Mouse (Mus musculus) spleen, adult 2 months (tissue): ENCODE measurements around the gene Ces1c. TPM values are rescaled to one million over a fixed set of nuclear protein-coding genes. Genes with fewer than 3 reads are reported as not detected.

ENCODE experiments used
- DNase-seq, 2 experiments: peaks; one replicate each; pipeline versions ENCODE4 v3.0.0 to v3.0.0-alpha.2; 2012 to 2021; ENCODE audit warnings: low spot score in 2 of 2, low read depth in 1 of 2
- H3K27ac ChIP-seq: fragments of 200-500 bp; 2 replicates; pipeline ENCODE4 v1.5.1; 2012; ENCODE audit warnings: low read length, inconsistent platforms; ENCODE audit not compliant: insufficient read depth
- H3K27me3 ChIP-seq: fragments of 200-500 bp; 2 replicates; pipeline ENCODE4 v1.6.1; 2012; ENCODE audit warnings: mild to moderate bottlenecking, moderate library complexity, low read length, inconsistent platforms; ENCODE audit not compliant: control insufficient read depth, insufficient read depth
- H3K36me3 ChIP-seq: fragments of 200-500 bp; 2 replicates; pipeline ENCODE4 v1.6.1; 2012; ENCODE audit warnings: mild to moderate bottlenecking, low read length, inconsistent platforms; ENCODE audit not compliant: control insufficient read depth, insufficient read depth
- H3K4me1 ChIP-seq: fragments of 200-500 bp; 2 replicates; pipeline ENCODE4 v1.6.1; 2011; ENCODE audit warnings: inconsistent platforms; ENCODE audit not compliant: control insufficient read depth, insufficient read depth, insufficient read length
- H3K4me3 ChIP-seq: fragments of 200-500 bp; 2 replicates; pipeline ENCODE4 v1.5.1; 2011; ENCODE audit warnings: mild to moderate bottlenecking, inconsistent platforms; ENCODE audit not compliant: insufficient read depth, insufficient read length; ENCODE audit errors: extremely low read depth
- CTCF ChIP-seq: fragments of 200-500 bp; IDR thresholded peaks from 2 replicates; pipeline ENCODE4 v1.5.1; 2011; ENCODE audit warnings: mild to moderate bottlenecking, inconsistent platforms; ENCODE audit not compliant: insufficient read depth, insufficient read length, insufficient replicate concordance; ENCODE audit errors: extremely low read depth
- POLR2A ChIP-seq: fragments of 200-500 bp; IDR thresholded peaks from 2 replicates; pipeline ENCODE4 v1.6.1; 2011; ENCODE audit warnings: low read depth, low read length, inconsistent platforms
- WGBS: fragments of 180-500 bp; shearing (Covaris S2); methylation state at CpG from one replicate; pipeline ENCODE4 v1.1.7; 2018; 5-methylcytosine and 5-hydroxymethylcytosine counted together
- polyA plus RNA-seq: library from polyadenylated mRNA; depleted of rRNA; stranded (reverse); fragments of >200 nt; gene quantifications from 2 replicates; pipeline ENCODE4 v1.2.3, GENCODE M21; 2012; rRNA removed

Ces1c gene
- polyA plus RNA-seq, 1 experiment: 0.12 TPM

DNA sequence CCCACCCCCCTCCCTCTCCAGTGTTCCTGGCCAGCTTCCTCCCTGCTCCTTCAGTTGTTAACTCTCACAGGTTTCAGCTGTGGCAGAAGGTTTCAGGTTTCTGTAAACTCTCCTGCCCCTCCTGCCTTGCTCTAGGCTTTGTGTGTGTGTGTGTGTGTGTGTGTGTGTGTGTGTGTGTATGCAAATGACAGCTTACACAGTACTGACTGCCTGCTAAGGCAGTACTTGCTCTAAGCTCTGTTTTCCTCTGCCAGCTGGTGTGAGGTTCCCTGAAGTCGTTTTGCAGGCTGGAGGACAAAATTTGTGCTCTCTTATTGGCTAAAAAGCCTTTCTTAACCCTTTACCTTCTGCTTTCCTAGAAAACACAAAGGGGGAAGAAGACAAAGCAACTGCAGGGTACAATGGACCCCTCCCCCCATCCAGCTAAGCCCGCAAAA, 42.4 kb downstream of the Ces1c start:
- Histone ChIP-seq H3K36me3 (no peaks in the 10 kb centered on the region), H3K27me3 (no peaks in the 10 kb centered on the region), H3K4me1 (no peaks in the 10 kb centered on the region), H3K27ac (no peak overlapping the region), H3K4me3 (no peak overlapping the region)
- no peak for TF ChIP-seq POLR2A
- no peak for TF ChIP-seq CTCF
- no peak for DNase-seq
- 9% methylated on average over 2 of the region's 2 CpGs for WGBS

DNA sequence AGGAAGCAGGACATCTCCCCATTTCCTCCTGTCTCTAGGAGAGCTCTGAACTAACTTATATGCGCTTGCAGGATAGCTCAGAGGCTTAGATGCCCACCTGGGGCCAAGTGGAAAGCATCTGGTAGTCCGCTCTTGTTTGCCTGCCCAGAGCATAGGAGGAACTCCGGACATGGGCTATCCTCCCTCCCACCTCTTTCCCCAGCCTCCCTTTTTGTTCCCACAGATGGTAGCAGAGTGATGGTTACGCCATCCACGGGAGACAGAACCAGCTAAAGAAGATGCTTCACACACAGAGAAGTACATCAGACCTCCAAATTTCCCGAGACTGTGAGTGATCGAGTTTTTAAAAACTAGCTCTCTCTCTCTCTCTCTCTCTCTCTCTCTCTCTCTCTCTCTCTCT, 42.9 kb downstream of the Ces1c start:
- no peak for TF ChIP-seq POLR2A
- TF ChIP-seq CTCF: no peak

DNA sequence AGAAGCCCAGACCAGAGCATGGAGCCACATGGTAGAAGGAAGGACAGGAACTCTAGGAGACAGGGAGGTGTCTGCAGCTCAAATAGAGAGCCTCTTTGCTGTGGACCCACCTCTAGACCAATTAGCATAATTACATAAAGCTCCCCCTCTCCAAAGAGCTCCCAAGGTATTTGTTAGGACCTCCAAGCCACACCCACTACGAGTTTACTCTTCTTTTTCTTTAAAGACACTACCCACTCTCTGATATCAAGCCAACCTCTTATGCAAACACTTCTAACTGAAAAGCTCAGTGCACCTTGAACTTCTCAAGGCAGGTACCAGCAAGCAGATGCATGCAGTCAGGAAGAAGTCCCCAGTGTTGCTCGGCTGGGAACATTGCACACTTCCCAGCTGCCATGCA, 51.2 kb downstream of the Ces1c start, which contains the start of gene Ces1b:
Ces1b (minus strand) TSS at position 131 of the 400 bp plus-strand sequence.
- TF ChIP-seq CTCF (no peak), POLR2A (no peak)
- Histone ChIP-seq H3K27ac (no peak within 1 kb of the TSS), H3K27me3 (no peaks in the 10 kb centered on the region), H3K4me1 (no peaks in the 10 kb centered on the region), H3K4me3 (no peak within 1 kb of the TSS), H3K36me3 (no peaks in the 10 kb centered on the region)
- no peak for DNase-seq
- 78% methylated on average over 2 of the region's 2 CpGs for WGBS

More for the DNA sequence above, 42.9 kb downstream of the Ces1c start:
- 61% methylated on average over 7 of the region's 7 CpGs for WGBS
- Histone ChIP-seq H3K27ac (no peak overlapping the region), H3K4me1 (no peaks in the 10 kb centered on the region), H3K36me3 (no peaks in the 10 kb centered on the region), H3K4me3 (no peak overlapping the region), H3K27me3 (no peaks in the 10 kb centered on the region)
- DNase-seq: no peak

DNA sequence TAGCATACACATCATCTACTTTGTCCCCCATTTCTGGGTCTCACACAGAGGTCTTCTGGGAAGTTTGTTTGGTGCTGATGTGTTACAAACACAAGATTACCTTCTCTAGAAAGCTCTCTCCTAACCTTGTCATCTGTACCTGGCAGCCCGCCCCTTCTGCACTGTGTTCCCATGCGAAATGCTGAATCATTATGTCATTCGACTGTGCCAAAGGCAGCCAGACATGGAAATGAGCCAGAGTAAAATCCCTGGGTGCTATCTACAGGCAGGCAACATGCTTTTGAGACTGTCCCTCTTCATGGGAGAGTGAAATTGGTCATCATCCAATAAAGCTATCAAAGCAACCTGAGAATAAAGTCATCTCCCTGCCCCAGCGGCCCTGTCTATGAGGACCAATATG, 55.8 kb downstream of the Ces1c start:
- no peak for DNase-seq

DNA sequence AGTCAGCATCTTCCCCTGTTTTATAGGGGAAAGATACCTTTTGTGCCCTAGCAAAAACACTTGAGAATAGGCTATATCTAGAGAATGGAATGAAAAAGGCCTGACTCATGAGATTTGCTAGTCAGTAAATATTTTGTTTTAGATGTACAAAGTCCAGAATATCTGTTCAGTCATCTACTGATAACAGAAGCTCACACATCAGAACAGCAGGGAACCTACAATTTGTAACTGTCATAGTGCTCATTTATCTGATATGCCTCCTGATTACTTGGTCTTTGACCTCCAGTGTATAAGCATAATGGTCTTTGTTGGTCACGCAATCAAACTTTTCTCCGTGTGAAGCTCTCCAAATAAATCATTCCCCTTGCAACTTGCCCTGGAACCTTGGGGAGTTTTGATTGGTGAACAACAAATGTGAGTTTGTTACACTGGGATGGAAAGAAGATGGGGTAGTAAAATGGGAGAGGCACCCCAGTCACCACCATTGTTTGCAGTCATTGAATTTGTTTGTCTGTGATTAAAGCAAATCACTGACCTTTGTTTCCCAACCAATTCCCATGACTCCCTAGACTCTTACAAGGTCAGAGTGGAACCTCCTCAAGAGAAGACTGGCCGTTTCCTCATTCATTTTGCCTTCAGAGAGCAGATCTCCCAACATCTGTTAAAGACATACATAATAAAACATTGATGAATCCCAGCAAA, 67.5 kb downstream of the Ces1c start:
- Histone ChIP-seq H3K27me3 (no peaks in the 10 kb centered on the region), H3K4me1 (no peaks in the 10 kb centered on the region), H3K4me3 (no peak overlapping the region), H3K36me3 (no peaks in the 10 kb centered on the region), H3K27ac (no peak overlapping the region)
- 77% methylated on average over 3 of the region's 3 CpGs for WGBS
- DNase-seq: no peak
- TF ChIP-seq CTCF (no peak), POLR2A (no peak)

More for the DNA sequence above, 55.8 kb downstream of the Ces1c start:
- Histone ChIP-seq H3K36me3 (no peaks in the 10 kb centered on the region), H3K4me1 (no peaks in the 10 kb centered on the region), H3K27me3 (no peaks in the 10 kb centered on the region), H3K4me3 (no peak overlapping the region), H3K27ac (no peak overlapping the region)
- no peak for TF ChIP-seq POLR2A
- 60% methylated on average over 4 of the region's 4 CpGs for WGBS

DNA sequence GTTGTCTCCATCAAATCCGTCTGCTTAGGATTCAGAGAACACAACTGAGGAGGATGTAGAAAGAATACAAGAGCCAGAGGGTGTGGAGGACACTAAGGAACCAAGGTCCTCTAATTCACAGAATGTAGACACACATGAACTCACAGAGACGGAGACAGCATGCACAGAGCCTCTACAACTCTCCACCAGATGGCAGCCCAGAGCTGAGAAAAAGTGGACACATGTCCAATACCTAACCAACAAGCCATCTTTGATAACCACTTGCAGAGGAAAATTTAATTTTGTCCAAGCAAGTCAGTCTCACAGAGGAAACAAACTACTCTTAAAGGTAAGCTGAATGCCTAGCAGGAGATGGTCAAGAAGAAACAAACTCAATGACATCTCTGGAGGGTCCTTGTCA, 71.9 kb downstream of the Ces1c start:
- H3K4me1 ChIP-seq: no peaks in the 10 kb centered on the region
- H3K4me3 ChIP-seq: no peak overlapping the region
- no peak overlapping the region for H3K27ac ChIP-seq
- no peak for TF ChIP-seq POLR2A
- TF ChIP-seq CTCF: no peak
- WGBS: 13% methylated on average over 2 of the region's 2 CpGs
- H3K27me3 ChIP-seq: no peaks in the 10 kb centered on the region
- H3K36me3 ChIP-seq: no peaks in the 10 kb centered on the region
- DNase-seq: no peak

DNA sequence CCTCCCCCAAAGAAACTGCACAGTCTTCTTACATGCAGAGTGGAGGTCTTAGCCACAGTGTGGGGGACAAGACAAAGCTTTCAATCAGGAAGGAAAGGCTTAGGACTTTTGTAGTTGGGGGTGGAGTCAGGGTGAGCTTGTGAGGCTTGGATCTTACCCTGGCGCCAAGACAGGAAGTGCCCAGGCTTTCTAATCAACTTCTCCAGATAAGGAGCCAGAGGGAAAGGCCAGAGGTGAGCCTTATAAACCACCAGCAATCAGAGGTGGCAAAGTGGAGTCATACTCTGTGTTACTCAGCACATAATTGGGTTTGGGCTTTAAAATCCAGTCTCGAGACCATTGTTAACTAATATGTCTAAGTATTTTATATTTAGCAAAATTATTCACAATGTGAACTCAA, 75.8 kb downstream of the Ces1c start:
- DNase-seq: no peak
- WGBS: 56% methylated on average over 2 of the region's 2 CpGs
- TF ChIP-seq CTCF (no peak), POLR2A (no peak)
- H3K4me1 ChIP-seq: no peaks in the 10 kb centered on the region
- no peaks in the 10 kb centered on the region for H3K27me3 ChIP-seq
- no peak overlapping the region for H3K27ac ChIP-seq
- H3K36me3 ChIP-seq: no peaks in the 10 kb centered on the region
- H3K4me3 ChIP-seq: no peak overlapping the region

Other genes with a start within 250 kb of the Ces1c start
- 0.14 and 0.49 TPM in 2 replicates for gene Capns2, start 229.9 kb downstream of the Ces1c start, polyA plus RNA-seq
- 0.01 TPM in 1 of 2 replicates, not detected in the other for gene Slc6a2, start 171.2 kb downstream of the Ces1c start, polyA plus RNA-seq
- not detected in 2 replicates for gene Ces1a, start 83.1 kb downstream of the Ces1c start, polyA plus RNA-seq
- gene Ces1b, start 51.3 kb downstream of the Ces1c start, polyA plus RNA-seq: not detected in 2 replicates
- 2.1 and 3.6 TPM in 2 replicates for gene Ces1d, start 66.6 kb upstream of the Ces1c start, polyA plus RNA-seq
- gene Ces1e, start 98.3 kb upstream of the Ces1c start, polyA plus RNA-seq: 0.08 and 0.20 TPM in 2 replicates
- 0.07 TPM in 1 of 2 replicates, not detected in the other for gene Ces1f, start 148.5 kb upstream of the Ces1c start, polyA plus RNA-seq
- gene Ces1g, start 206.0 kb upstream of the Ces1c start, polyA plus RNA-seq: not detected in 2 replicates
- not detected in 2 replicates for gene Ces1h, start 248.4 kb upstream of the Ces1c start, polyA plus RNA-seq